Mouse (Mus musculus) megakaryocyte, embryonic 14.5 days (primary cell): Measurements from ENCODE around the gene Pgpep1.

Experiments used
- FLI1 ChIP-seq: IDR thresholded peaks from 2 replicates; pipeline ENCODE4 v1.6.1; 2012; ENCODE audit warnings: low read length, inconsistent platforms, mixed read lengths
- GATA1 ChIP-seq: IDR thresholded peaks from 3 replicates; pipeline ENCODE4 v1.6.1; 2012; ENCODE audit warnings: mixed read lengths, low read length, inconsistent platforms, borderline replicate concordance

DNA sequence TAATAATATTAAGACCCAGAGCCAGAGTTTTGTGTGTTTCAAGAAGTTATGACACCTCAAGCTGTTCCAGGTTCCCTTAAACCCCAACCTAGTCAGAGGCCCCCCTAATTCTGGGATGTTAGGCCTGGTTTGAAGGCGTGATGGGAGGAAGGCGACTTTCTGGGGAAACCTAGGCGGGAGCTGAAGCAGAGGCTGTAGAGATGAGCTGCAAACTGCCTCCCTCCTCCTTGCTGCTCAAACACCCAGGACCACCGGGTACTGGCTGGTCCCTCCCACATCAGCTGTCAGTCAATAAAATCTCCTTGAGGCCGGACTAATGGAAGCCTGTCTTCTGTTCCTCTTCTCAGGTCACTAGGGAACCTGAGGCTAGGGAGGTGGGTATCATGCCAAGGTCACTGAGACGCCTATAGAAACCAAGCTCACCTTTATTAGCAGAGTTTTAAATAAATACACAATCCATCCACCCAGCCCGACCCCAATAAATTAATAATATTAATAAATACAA is 31.1 kb downstream of the Pgpep1 start:
- TF ChIP-seq GATA1 (no peak), FLI1 (no peak)
